Mouse (Mus musculus): ENCODE data around the gene Cnn3. TPM values are rescaled to one million over a fixed set of nuclear protein-coding genes. Genes with fewer than 3 reads are reported as not detected.

Cnn3 gene
- total RNA-seq (2021), result 100 to 1,000 TPM; 162 to 167 TPM

GRCm38 (mm10) chr3:121425861-121426620 is at the start of gene Cnn3:
TSS of gene Cnn3 (plus strand) at chr3:121426497.
- peak; percentile 95 for DNase-seq

- DNase-seq, result peak; percentile 29
These were observed 47.3 kb upstream of the Cnn3 start for GRCm38 (mm10) chr3:121378708-121379612.

DNA sequence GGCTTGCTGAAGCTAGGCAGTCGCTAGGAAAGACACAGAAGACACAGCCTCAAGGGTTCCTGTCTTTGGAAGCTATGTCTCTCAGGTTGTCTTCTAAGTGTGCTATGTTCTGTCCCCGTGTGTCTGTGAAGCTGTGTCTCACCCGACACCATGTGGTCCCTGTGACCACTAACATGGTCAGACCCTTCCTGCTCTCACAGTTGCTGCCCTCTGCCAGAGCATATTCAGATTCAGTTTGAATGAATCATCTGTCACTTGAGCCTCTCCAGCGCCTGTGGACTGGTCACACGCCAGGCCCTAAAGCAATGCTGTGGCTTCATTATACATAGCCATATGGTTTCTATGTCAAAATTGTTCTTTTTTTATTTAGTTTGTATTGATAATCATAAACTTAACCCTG is 46.6 kb upstream of the Cnn3 start:
- no peak for DNase-seq

DNA sequence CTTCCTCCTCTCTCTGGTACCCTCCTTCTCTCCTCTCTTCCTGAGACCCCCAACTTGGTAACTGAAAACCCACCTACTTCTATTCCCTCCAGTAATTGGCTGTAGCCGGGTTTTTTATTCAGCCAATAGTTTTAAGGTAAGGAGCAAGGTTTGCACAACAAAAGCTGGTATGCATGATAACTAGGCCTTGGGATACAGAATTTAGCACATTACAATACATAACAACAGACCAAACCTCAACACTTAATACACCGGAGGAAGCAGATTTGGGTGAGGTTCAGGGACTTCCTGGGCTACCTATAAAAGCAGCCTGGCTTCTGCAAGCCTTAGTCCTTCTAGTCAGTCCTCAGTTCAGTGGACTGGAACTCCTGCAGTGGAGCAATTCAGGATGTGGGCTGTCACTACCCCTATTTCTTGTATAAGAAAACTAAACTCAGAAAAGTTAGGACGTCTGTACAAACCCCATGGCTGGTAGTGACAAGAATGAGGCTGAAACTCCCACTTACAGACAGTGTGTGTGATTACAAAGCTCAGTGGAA is 38.8 kb upstream of the Cnn3 start:
- no peak for DNase-seq

- DNase-seq, result no peak
These were observed 36.9 kb upstream of the Cnn3 start for GRCm38 (mm10) chr3:121389366-121389765.

DNA sequence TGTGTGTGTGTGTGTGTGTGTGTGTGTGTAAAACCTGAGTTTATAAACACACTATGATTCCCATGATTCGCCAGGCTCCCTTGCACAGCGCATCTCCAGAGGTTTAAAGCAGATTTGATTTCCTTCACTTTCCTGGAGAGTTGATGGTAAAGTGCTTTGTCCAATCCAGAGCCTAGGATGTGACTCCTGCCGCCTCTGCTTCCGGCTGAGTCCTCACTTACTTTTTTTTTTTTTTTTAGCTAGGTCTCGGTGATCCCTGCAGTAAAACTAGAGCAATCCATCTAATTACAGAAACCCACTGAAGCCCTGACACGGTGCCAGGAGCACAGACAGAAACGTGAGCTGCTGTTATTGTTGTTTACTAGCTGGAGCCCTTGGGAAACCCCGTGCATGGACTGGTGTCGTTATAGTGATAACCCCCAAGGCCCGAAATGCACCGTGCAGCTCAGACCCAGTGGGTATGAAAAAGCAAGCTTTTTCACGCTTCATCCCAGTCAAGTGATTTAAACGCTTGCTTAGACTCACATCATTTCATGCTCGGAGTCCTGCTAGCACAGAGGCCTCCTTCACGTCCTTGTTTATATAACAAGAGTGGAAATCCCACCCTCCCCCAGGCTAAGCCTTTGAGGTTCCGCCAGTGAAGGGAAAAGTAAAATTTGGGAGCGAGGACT is 36.3 kb upstream of the Cnn3 start:
- peak; percentile 21 for DNase-seq

DNA sequence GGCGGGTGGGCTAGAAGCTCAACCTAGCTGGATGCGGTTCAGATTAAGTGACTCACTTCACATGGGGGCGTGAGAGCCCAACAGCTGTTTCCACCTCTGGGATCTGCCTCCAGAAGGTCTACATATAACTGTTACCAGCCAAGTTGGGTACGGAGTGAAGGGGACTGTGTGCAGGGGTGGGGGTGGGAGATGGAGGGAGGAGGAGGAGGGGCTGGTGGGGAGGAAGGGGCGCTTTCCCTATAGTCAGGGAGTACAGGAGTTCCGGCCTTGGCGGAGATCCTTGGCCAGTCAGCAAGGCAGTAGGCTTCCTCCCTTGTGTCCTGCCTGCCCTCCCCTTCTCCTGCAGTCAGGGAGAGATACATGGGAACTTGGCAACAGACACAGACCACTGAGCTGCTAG is 35.6 kb upstream of the Cnn3 start:
- DNase-seq, result peak; percentile 39

DNA sequence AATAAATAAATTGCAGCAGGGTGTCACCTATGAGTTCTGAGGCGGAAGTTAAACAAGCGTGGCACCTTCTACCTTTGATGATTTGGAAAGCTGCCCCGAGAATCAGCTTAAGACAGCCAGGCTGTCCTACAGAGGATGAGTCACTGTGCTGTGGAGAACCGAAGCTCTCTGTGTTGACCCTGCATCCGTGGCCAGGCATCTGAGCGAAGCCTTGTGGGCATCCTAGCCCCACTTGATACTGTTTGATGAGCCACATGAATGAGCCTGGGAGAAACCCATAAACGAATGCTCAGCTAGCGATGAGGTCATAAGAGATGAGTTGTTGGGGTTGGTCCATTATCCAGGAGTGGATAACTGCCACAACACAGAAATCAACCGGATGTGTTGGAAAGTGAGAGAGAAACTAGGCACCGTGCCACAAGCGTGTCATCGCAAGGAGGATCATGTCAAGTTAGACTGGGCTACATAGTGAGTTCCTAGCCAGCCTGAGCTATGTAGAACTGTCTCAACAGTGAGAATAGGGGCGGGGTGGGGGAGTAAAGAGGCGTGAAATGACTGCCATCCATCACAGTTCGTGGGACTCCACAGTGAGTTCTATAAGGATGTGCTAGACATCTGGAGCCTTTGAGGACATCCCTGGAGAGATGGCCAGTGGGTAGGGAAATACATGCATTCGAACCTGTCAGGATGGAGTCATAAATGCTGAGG is 30.6 kb upstream of the Cnn3 start:
- peak; percentile 75 for DNase-seq

DNA sequence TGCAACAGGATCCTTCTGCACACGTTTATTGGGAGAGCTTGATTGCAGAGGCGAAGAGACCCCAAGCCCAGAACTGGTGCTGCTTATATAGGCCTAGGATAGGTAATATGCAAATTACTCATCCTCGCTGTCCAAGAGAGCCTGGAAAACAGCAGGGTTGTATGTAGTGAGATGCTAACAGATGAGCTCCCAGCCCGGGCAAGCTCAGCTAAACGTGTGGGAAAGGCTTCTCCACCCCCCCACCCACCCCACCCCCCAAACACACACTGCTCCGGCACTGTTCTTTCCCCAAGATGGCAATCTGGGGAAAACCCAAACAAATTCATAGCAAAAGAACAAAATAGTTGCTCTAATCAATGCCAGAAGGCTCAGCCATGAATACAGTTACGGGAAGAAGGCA is 29.7 kb upstream of the Cnn3 start:
- DNase-seq, result no peak

- no peak for DNase-seq
These were observed 29.3 kb upstream of the Cnn3 start for GRCm38 (mm10) chr3:121397007-121397406.

- DNase-seq, result no peak
These were observed 24.9 kb upstream of the Cnn3 start for GRCm38 (mm10) chr3:121401384-121401783.

DNA sequence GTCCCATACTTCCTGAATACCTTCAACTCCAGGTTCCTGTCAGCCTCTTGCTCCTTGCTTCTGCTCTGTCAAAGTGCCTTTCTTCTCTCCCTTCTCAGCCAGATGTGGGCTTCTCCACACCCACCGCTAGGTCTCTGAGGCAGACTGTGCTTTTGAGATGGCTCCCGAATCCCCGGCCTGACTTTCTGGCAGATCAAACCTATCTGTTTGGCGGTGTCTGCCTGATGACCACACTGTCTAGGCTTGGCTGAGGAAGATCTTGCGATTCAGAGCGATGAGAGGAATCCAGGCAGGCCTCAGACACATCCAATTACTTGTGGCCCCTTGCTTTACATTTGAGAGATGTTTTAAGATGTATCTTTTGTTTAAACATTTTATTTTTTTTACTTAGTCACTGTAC is 24.2 kb upstream of the Cnn3 start:
- DNase-seq, result no peak

DNA sequence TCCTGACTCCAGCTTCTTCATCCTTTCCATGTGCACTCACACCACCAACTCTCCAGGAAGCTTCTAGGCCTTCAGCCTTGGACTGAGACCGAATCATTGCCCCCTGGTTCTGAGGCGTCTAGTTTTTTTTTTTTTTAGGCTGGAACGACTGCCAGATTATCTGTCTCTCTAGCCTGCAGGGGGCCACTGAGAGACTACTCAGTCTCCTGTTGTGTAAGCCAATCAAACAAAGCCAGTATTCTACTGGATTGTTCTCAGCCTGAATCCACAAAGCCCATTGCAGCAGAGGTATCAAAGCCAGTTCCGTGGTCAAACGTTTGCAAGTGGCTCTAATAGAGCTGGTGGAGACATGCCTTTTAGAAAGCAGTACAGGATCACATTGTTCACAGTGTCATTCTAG is 22.8 kb upstream of the Cnn3 start:
- no peak for DNase-seq

DNA sequence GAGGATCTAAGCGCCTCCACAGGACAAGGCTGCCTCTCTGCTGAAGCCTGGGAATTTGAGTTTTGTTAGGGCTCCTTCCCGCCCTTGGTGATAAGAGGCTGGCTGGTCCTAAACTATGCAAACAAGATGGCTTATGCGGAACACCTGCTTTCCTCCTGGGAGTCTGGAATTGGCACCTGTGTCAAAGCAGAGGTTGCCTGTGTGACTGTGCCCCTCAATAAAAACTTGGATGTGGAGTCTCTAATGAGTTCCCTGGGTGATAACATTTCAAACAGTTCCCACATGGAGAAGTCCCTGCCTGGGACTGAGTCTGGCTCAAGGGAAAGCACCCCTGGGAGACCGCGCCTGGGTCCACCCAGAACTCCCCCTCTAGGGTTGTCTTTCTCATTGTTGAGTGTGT is 21.2 kb upstream of the Cnn3 start:
- DNase-seq, result no peak

DNA sequence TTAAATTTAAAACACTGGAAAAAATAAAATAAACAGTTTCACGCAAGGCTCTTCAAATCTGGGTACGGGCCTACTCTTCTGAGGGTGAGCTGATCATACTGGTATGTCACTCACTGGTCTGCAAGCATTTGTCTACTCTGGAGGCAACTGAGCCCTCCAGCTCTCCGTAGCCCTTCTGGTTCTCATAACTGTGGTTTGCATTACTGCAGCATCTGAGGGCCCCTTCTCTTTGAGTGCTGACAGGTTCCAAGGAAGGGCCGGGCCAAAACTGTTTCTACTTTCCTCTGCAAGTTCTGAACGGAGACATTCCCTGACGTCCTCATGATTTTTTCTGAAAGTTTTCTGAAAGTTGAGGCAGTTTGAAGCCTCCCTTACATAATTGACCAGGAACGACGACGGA is 18.9 kb upstream of the Cnn3 start:
- DNase-seq, result no peak

DNA sequence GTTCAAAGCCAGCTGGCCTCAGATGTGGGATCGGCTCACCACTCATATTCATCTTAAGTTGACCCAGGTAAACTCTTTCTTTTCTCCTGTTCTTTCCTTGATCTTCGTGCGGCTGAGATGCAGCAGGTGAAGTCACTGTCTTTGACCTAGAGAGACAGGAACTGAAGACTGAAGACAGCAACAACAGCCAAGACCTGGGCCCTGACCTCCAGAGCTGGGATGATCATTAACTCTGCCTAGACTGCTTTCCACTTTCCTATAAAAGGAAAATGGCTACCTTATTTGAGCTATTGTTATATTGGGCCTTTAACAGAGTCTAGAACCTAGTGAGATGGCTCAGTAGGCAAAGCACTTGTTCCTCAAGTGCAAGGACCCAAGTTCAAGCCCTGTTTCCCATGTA is 17.9 kb upstream of the Cnn3 start:
- no peak for DNase-seq

DNA sequence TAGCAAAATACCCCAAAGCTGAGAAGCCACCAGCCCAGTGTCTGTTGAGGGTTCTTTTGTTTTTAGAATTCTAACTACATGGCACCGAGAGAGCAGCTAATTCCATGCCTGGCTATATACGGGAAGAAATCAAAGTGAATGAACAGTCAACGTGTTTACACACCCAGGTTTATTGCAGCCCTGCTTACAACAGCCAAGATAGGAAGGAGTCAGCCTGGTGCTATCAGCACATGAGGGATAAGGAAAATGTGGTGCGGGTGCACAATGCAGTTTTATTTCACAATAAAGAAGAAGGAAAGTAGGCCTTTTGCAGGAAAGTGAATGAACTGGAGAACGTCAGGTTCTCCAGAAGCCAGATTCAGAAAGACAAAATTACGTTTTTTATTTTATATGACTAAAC is 14.8 kb upstream of the Cnn3 start:
- no peak for DNase-seq

GRCm38 (mm10) chr3:121416171-121417154 is 9.8 kb upstream of the Cnn3 start:
- DNase-seq, result no peak

GRCm38 (mm10) chr3:121417379-121418250 is 8.7 kb upstream of the Cnn3 start:
- DNase-seq, result no peak

DNA sequence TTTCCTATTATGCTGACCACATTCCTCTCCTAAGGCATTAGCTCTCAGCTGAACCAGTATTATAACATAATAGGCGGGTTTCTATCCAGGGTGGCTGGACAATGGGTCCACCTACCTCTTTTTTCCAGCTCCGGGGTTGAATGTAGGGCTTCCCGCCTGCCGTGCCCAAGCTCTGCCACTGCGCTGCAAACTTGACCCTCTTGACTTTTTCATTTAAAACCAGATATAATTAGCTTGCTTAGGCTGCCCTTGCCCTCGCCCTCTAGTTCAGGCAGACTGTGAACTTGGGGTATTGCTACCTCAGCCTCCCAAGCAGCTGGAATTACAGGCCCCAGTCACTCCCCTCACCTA is 8.1 kb upstream of the Cnn3 start:
- DNase-seq, result no peak
